Mouse (Mus musculus) lung, adult 2 months (tissue): ENCODE measurements at regions not wholly inside any gene's neighbourhood (a gene's known extent, or its start where the extent isn't known, plus 50 kb on each side); places are given as distances from the start of the nearest gene placed in this dataset.

Experiments used
- DNase-seq: peaks from one replicate; pipeline ENCODE4 v3.0.0; 2022
- H3K4me1 ChIP-seq: fragments of 200-500 bp; 2 replicates; pipeline ENCODE4 v1.6.1; 2011; ENCODE audit warnings: low read length; ENCODE audit not compliant: control insufficient read depth, insufficient read depth
- H3K4me3 ChIP-seq: fragments of 200-500 bp; replicated peaks from 2 replicates; pipeline ENCODE3; 2011; ENCODE audit warnings: low read depth, mild to moderate bottlenecking, control low read depth, low read length; ENCODE audit errors: extremely low read depth
- CTCF ChIP-seq: fragments of 200-500 bp; IDR thresholded peaks from 2 replicates; pipeline ENCODE4 v1.5.1; 2011; ENCODE audit warnings: mild to moderate bottlenecking, low read length, control low read depth; ENCODE audit not compliant: insufficient read depth
- POLR2A ChIP-seq: fragments of 200-500 bp; IDR thresholded peaks from 2 replicates; pipeline ENCODE4 v1.6.1; 2011; ENCODE audit warnings: low read depth, mild to moderate bottlenecking, control low read depth, low read length, borderline replicate concordance; ENCODE audit errors: extremely low read depth
- WGBS: fragments of 180-500 bp; shearing (Covaris S2); methylation state at CpG from one replicate; pipeline ENCODE4 v1.1.7; 2018; 5-methylcytosine and 5-hydroxymethylcytosine counted together

GRCm38 (mm10) chr2:128263880-128264279, 138.0 kb downstream of the Bcl2l11 start:
- Histone ChIP-seq H3K4me3 (no peak overlapping the region), H3K4me1 (no peaks in the 10 kb centered on the region)
- 88% methylated on average over 3 of the region's 3 CpGs for WGBS
- TF ChIP-seq CTCF (no peak), POLR2A (no peak)
- no peak for DNase-seq

- Histone ChIP-seq H3K4me1 (no peaks in the 10 kb centered on the region), H3K4me3 (no peak overlapping the region)
- TF ChIP-seq POLR2A: no peak
- TF ChIP-seq CTCF: no peak
- 58% methylated on average over 9 of the region's 9 CpGs for whole genome bisulfite sequencing
- peak; percentile 21 for DNase-seq
These were observed 139.5 kb downstream of the Bcl2l11 start for GRCm38 (mm10) chr2:128265014-128265990.

DNA sequence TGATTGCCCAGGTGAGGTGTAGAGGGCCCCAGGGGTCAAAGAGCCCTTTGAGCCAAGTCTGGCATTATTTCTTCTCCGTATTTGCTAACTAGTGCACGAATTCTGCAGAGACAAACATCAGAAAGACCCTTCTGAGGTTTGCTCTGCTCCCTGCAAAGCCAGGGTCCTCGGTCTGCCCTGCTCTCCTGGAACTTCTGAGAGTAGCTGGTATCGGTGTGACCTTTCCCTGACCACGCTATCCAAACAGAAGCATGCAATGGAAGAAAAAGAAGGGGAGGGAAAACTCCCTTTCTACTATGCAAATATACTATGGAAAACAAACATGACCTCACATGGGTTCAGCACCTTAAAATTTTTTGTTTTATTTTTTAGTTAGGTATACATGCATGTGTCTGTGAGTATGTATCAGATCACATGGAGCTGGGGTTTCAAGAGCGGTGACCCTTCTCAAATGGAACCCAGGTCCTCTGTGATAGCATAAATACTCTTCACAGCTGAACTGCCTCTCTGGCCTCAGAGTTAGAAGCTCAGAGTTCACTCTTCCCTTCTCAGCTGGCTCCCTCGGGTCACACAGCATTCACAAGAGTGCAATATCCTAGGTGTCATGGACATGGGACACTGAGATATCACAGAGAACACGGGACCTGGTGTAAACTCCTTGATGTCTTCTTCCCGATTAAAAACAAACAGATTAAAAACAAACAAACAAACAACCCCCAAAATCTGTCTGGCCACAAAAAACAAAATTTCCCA, 144.7 kb downstream of the Bcl2l11 start:
- Histone ChIP-seq H3K4me3 (no peak overlapping the region), H3K4me1 (no peaks in the 10 kb centered on the region)
- WGBS: 67% methylated on average over 9 of the region's 9 CpGs
- no peak for DNase-seq
- TF ChIP-seq POLR2A (no peak), CTCF (no peak)

DNA sequence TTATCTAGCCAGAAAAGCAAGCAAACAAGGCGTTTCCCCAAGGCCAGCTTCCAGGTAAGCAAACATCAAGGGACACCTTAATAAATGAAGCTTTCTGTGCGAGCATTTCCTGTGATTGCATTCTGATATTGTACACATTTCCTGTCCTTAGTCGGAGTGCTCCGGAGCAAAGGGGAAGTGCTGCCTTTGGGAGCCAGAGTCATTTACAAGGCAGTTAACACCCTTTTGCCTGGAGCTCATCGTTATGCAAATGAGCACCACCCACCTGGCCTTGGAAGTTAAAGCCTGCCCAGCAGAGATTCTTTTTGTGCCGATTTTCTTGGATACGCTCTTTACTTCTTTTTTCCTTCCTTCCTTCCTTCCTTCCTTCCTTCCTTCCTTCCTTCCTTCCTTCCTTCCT, 147.0 kb downstream of the Bcl2l11 start:
- Histone ChIP-seq H3K4me1 (peaks cover 6% of the 10 kb centered on the region; the same call in 1 of the 2 replicates), H3K4me3 (no peak overlapping the region)
- DNase-seq: no peak
- 20% methylated on average over 7 of the region's 7 CpGs for WGBS
- TF ChIP-seq POLR2A: no peak
- no peak for TF ChIP-seq CTCF

GRCm38 (mm10) chr2:128273292-128273691, 147.5 kb downstream of the Bcl2l11 start:
- 91% methylated on average over 4 of the region's 4 CpGs for WGBS
- peaks cover 6% of the 10 kb centered on the region; the same call in 1 of the 2 replicates for H3K4me1 ChIP-seq
- TF ChIP-seq POLR2A (no peak), CTCF (no peak)
- DNase-seq: no peak
- H3K4me3 ChIP-seq: no peak overlapping the region

- TF ChIP-seq POLR2A: no peak
- no peak for TF ChIP-seq CTCF
- H3K4me3 ChIP-seq: no peak overlapping the region
- H3K4me1 ChIP-seq: peaks cover 6% of the 10 kb centered on the region; the same call in 1 of the 2 replicates
- no peak for DNase-seq
- WGBS: 53% methylated on average over 5 of the region's 5 CpGs
These were observed 150.5 kb downstream of the Bcl2l11 start for GRCm38 (mm10) chr2:128276337-128276736.

DNA sequence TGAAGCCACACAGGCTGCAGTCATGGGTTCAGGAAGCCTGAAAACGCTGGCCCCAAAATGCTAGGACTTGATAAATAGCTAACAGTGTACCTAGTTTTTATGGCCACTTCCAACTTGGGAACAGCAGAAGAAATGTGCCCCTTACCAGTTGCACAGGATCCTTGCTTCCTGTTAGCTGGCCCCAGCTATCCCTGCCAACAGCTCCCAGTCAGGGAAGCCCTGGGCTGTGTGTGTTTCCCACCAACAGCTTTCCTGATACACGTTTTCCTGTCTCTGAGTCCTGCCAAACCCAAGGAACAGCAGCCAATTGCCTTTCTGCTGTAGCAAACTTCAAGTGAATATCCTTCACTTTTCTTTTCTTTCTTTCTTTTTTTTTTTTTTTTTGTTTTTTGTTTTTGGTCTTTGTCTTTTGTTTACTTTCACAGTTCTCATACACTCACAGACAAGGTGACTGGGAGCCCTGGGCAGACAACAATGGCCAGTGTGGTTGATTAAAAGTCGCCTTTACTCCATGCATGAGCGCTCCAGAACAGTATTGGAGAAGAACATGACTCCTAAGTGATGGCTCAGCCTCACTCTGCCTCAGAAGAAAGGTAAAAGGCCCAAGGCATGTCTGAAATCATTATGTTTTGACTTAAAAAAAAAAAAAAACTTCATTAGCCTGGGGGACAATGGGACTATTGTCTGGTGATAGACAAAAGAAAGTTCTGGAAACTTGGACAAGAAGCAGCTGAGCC, 151.7 kb downstream of the Bcl2l11 start:
- no peak for TF ChIP-seq CTCF
- no peak for TF ChIP-seq POLR2A
- no peak for DNase-seq
- 61% methylated on average over 4 of the region's 4 CpGs for WGBS
- Histone ChIP-seq H3K4me1 (peaks cover 6% of the 10 kb centered on the region; the same call in 1 of the 2 replicates), H3K4me3 (no peak overlapping the region)

DNA sequence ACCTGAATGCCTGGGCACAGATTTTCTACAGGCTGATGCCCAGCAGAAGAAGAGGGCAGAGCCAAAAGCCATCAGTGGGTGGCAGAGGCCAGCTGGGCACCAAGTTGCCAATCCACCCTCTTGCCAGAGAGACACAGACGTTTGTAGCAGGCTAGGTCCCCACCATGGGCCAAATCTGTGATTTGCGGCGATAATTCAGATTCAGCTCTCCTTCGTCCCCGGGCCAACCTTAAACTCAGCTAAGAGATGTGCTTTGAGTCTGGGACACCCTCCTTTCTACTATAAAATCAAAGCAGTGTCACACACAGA, 152.2 kb downstream of the Bcl2l11 start:
- Histone ChIP-seq H3K4me3 (no peak overlapping the region), H3K4me1 (peaks cover 6% of the 10 kb centered on the region; the same call in 1 of the 2 replicates)
- DNase-seq: no peak
- 77% methylated on average over 5 of the region's 5 CpGs for WGBS
- TF ChIP-seq CTCF: no peak
- TF ChIP-seq POLR2A: no peak

GRCm38 (mm10) chr2:128278608-128279081, 152.8 kb downstream of the Bcl2l11 start:
- Histone ChIP-seq H3K4me3 (no peak overlapping the region), H3K4me1 (peaks cover 6% of the 10 kb centered on the region; the same call in 1 of the 2 replicates)
- no peak for TF ChIP-seq POLR2A
- no peak for TF ChIP-seq CTCF
- 49% methylated on average over 12 of the region's 12 CpGs for WGBS
- peak; percentile 23 for DNase-seq
